Mouse (Mus musculus) testis, postnatal 10 days (tissue): Measurements from ENCODE around the gene Naip1.

Experiments used
- DNase-seq: peaks from one replicate; pipeline ENCODE4 v3.0.0; 2021; ENCODE audit warnings: low spot score

Gene Naip1

GRCm38 (mm10) chr13:100391021-100391420 is 61.6 kb downstream of the Naip1 start:
- peak; percentile 62 for DNase-seq

- DNase-seq: no peak
Measured at GRCm38 (mm10) chr13:100370536-100370935, 82.1 kb downstream of the Naip1 start.
